23 mouse cellular contexts compared by ENCODE assay signal in genomic region chr10:66630996-66631395, GRCm38 (mm10).
DNase-seq lines count a peak whose midpoint lies in the region; ATAC-seq and TF ChIP-seq lines count a peak whose summit lies in the region.
"Had no signal": no experiment of that assay in that cellular context is flagged by ENCODE, and none has a peak within 500 bp of the region (broad histone marks: within the 10 kb centered on the region; RNA-seq: fewer than 3 reads in every experiment).

No protein-coding gene starts in this region.

- H3K9me3 ChIP-seq in lung, embryonic 14.5 days (ENCODE audit: low read depth, low read length) = no peaks in the 10 kb centered on the region
- H3K9me3 ChIP-seq in kidney, postnatal 0 days (replicated peaks; ENCODE audit: low read length) = no peaks in the 10 kb centered on the region
- no peaks in the 10 kb centered on the region for H3K9me3 ChIP-seq in forebrain, embryonic 16.5 days (ENCODE audit: control insufficient read depth, low read length)
- H3K9me3 ChIP-seq: embryonic facial prominence, embryonic 12.5 days; forebrain, embryonic 12.5 days; heart, embryonic 10.5 days; hindbrain, embryonic 12.5 days had no signal

- no peaks in the 10 kb centered on the region for H3K4me1 ChIP-seq in kidney, adult 2 months (ENCODE audit: control insufficient read depth, insufficient read depth, low read length)
- no peaks in the 10 kb centered on the region for H3K4me1 ChIP-seq in lung, embryonic 14.5 days (ENCODE audit: insufficient read depth)
- H3K4me1 ChIP-seq in kidney, postnatal 0 days (replicated peaks; ENCODE audit: insufficient read depth, low read length) = no peaks in the 10 kb centered on the region
- H3K4me1 ChIP-seq in forebrain, embryonic 16.5 days (replicated peaks; ENCODE audit: control insufficient read depth, insufficient read depth, low read length) = no peaks in the 10 kb centered on the region
- H3K4me1 ChIP-seq: embryonic facial prominence, embryonic 12.5 days; forebrain, embryonic 12.5 days; heart, embryonic 10.5 days; hindbrain, embryonic 12.5 days had no signal

- no peak overlapping the region for H3K4me2 ChIP-seq in lung, embryonic 14.5 days
- H3K4me2 ChIP-seq in kidney, postnatal 0 days (ENCODE audit: low read length) = no peak overlapping the region
- H3K4me2 ChIP-seq in forebrain, embryonic 16.5 days (ENCODE audit: low read length) = no peak overlapping the region
- H3K4me2 ChIP-seq: embryonic facial prominence, embryonic 12.5 days; forebrain, embryonic 12.5 days; hindbrain, embryonic 12.5 days had no signal

- no peak for TF ChIP-seq CTCF in kidney, adult 2 months (conservative IDR thresholded peaks at IDR 0.05; ENCODE audit: insufficient read depth, insufficient read length, low read depth, low read length)
- TF ChIP-seq CTCF in lung, embryonic 14.5 days (IDR thresholded peaks at IDR 0.05; ENCODE audit: low read depth) = no peak
- no peak for TF ChIP-seq CTCF in kidney, postnatal 0 days (IDR thresholded peaks at IDR 0.05; ENCODE audit: low read depth)

- H3K27me3 ChIP-seq in kidney, adult 2 months (replicated peaks; ENCODE audit: control insufficient read depth, insufficient read depth, low read length) = no peaks in the 10 kb centered on the region
- no peaks in the 10 kb centered on the region for H3K27me3 ChIP-seq in lung, embryonic 14.5 days (ENCODE audit: insufficient read depth, low read length)
- no peaks in the 10 kb centered on the region for H3K27me3 ChIP-seq in kidney, postnatal 0 days (ENCODE audit: insufficient read depth, low read length)
- H3K27me3 ChIP-seq in forebrain, embryonic 16.5 days (replicated peaks; ENCODE audit: control insufficient read depth, insufficient read depth, low read length) = no peaks in the 10 kb centered on the region
- H3K27me3 ChIP-seq: embryonic facial prominence, embryonic 12.5 days; forebrain, embryonic 12.5 days; hindbrain, embryonic 12.5 days had no signal

- H3K4me3 ChIP-seq in kidney, adult 2 months (ENCODE audit: insufficient read depth, low read depth, low read length) = no peak overlapping the region
- no peak overlapping the region for H3K4me3 ChIP-seq in lung, embryonic 14.5 days (ENCODE audit: low read depth, low read length)
- no peak overlapping the region for H3K4me3 ChIP-seq in kidney, postnatal 0 days (replicated peaks; ENCODE audit: low read depth, low read length)
- no peak overlapping the region for H3K4me3 ChIP-seq in forebrain, embryonic 16.5 days (replicated peaks; ENCODE audit: low read length)
- H3K4me3 ChIP-seq: embryonic facial prominence, embryonic 12.5 days; forebrain, embryonic 12.5 days; heart, embryonic 10.5 days; hindbrain, embryonic 12.5 days had no signal

- H3K36me3 ChIP-seq in kidney, adult 2 months (ENCODE audit: control insufficient read depth, insufficient read depth, low read length) = no peaks in the 10 kb centered on the region
- no peaks in the 10 kb centered on the region for H3K36me3 ChIP-seq in lung, embryonic 14.5 days (ENCODE audit: insufficient read depth)
- no peaks in the 10 kb centered on the region for H3K36me3 ChIP-seq in kidney, postnatal 0 days (ENCODE audit: insufficient read depth, low read length)
- no peaks in the 10 kb centered on the region for H3K36me3 ChIP-seq in forebrain, embryonic 16.5 days (ENCODE audit: control insufficient read depth, insufficient read depth)
- H3K36me3 ChIP-seq: embryonic facial prominence, embryonic 12.5 days; forebrain, embryonic 12.5 days; G1E; heart, embryonic 10.5 days; hindbrain, embryonic 12.5 days had no signal

- ATAC-seq in lung, embryonic 14.5 days (ENCODE audit: insufficient read depth) = no peak
- ATAC-seq in kidney, postnatal 0 days (replicated peaks; ENCODE audit: low FRiP score, low read depth) = no peak
- no peak for ATAC-seq in forebrain, embryonic 16.5 days
- ATAC-seq: CD4-positive, CD25-positive, alpha-beta regulatory T cell, adult 4 months; forebrain, postnatal 0 days; hindbrain, embryonic 16.5 days had no signal

- H3K27ac ChIP-seq in kidney, adult 2 months (ENCODE audit: insufficient read depth, low read depth, low read length) = no peak overlapping the region
- H3K27ac ChIP-seq in lung, embryonic 14.5 days (ENCODE audit: low read depth) = no peak overlapping the region
- H3K27ac ChIP-seq in kidney, postnatal 0 days = no peak overlapping the region
- H3K27ac ChIP-seq in forebrain, embryonic 16.5 days (ENCODE audit: low read length) = no peak overlapping the region
- H3K27ac ChIP-seq: embryonic facial prominence, embryonic 12.5 days; forebrain, embryonic 12.5 days; heart, embryonic 10.5 days; hindbrain, embryonic 12.5 days had no signal

- WGBS in kidney, adult 2 months = 49% methylated on average over 3 of the region's 3 CpGs
- 55% methylated on average over 3 of the region's 3 CpGs for WGBS in lung, embryonic 14.5 days
- 46% methylated on average over 3 of the region's 3 CpGs for WGBS in kidney, postnatal 0 days
- 90% methylated on average over 3 of the region's 3 CpGs for WGBS in forebrain, embryonic 16.5 days

- no peak for TF ChIP-seq POLR2A in kidney, adult 2 months (IDR thresholded peaks at IDR 0.05; ENCODE audit: low read depth, low read length)

- DNase-seq in kidney, adult 2 months = peak; percentile 51
- DNase-seq in kidney, adult 18-20 months = no peak
- DNase-seq in lung, embryonic 14.5 days = peak; percentile 27
- no peak for DNase-seq in lung, postnatal 10 days
- DNase-seq in kidney, postnatal 0 days (ENCODE audit: low spot score) = peak; percentile 51
- peak; percentile 7 to 9 for DNase-seq in kidney, postnatal 4 days
- DNase-seq in cerebellum, postnatal 25 days = no peak
- DNase-seq: adrenal gland, postnatal 14 days; B cell, adult 2 months; cerebellum, adult 11-12 months; cerebellum, adult 9-11 months; embryo, embryonic 11 days; forebrain, postnatal 0 days; gastrocnemius, postnatal 14 days; heart, postnatal 4 days had no signal

- H3K9ac ChIP-seq in lung, embryonic 14.5 days = no peak overlapping the region
- no peak overlapping the region for H3K9ac ChIP-seq in kidney, postnatal 0 days (ENCODE audit: low read depth, low read length)
- H3K9ac ChIP-seq in forebrain, embryonic 16.5 days (replicated peaks; ENCODE audit: low read depth, low read length) = no peak overlapping the region
- H3K9ac ChIP-seq: embryonic facial prominence, embryonic 12.5 days; forebrain, embryonic 12.5 days; forebrain, postnatal 0 days; hindbrain, embryonic 12.5 days had no signal

Comparison
In these comparisons a context has a peak if more than half of its experiments do, and no peak if none do; other contexts are left out.
1. DNase-seq: peak in kidney, adult 2 months (single experiment), lung, embryonic 14.5 days (single experiment), kidney, postnatal 0 days (single experiment) and kidney, postnatal 4 days (2 of 2); none in kidney, adult 18-20 months (single experiment), lung, postnatal 10 days (single experiment) and cerebellum, postnatal 25 days (0 of 2).